Mouse (Mus musculus) WW6 (cell line): ENCODE measurements around the gene Vmn2r76.
"Not testable (repeated sequence)": the region's sequence is repeated elsewhere in the genome, so short reads cannot be mapped to it uniquely, and the experiment has no call there.

Experiments
- DNase-seq: peaks from one replicate; pipeline ENCODE4 v3.0.0-alpha.2; 2013; ENCODE audit warnings: low read depth, low spot score

Gene Vmn2r76

GRCm38 (mm10) chr7:86246208-86246607, at the start of gene Vmn2r76:
TSS of gene Vmn2r76 (minus strand) at chr7:86246308.
- DNase-seq: no peak

GRCm38 (mm10) chr7:86277072-86277471, 31.0 kb upstream of the Vmn2r76 start, which contains the start of gene Olfr310:
TSS of gene Olfr310 (minus strand) at chr7:86277172.
- DNase-seq: no peak

- no peak for DNase-seq
Observed at GRCm38 (mm10) chr7:86211345-86211744, 34.8 kb downstream of the Vmn2r76 start.

GRCm38 (mm10) chr7:86171678-86172077, 74.4 kb downstream of the Vmn2r76 start, which contains the start of gene Vmn2r75:
TSS of gene Vmn2r75 (minus strand) at chr7:86171778.
- DNase-seq: not testable (repeated sequence)
